Mouse (Mus musculus) adrenal gland, postnatal 10 days (tissue): ENCODE results near the gene Angptl8. TPM values are rescaled to one million over a fixed set of nuclear protein-coding genes. Genes with fewer than 3 reads are reported as not detected.

Experiments
- DNase-seq: peaks from one replicate; pipeline ENCODE4 v3.0.0; 2021; ENCODE audit warnings: mixed read lengths
- total RNA-seq, 2 experiments: library from RNA; stranded (reverse); gene quantifications; 2 replicates each; pipeline ENCODE4 v1.2.3; 2021

The Angptl8 gene
- total RNA-seq, 2 experiments from 2014 or later = 7.6 to 17.9 TPM

- no peak for DNase-seq
Observed at GRCm38 (mm10) chr9:21816716-21817305, 18.5 kb upstream of the Angptl8 start.

- DNase-seq = no peak
Observed at GRCm38 (mm10) chr9:21818125-21818524, 17.2 kb upstream of the Angptl8 start.

- no peak for DNase-seq
Observed at GRCm38 (mm10) chr9:21818561-21818960, 16.7 kb upstream of the Angptl8 start.

GRCm38 (mm10) chr9:21819181-21819729, 16.1 kb upstream of the Angptl8 start:
- no peak for DNase-seq

- no peak for DNase-seq
Observed at GRCm38 (mm10) chr9:21820183-21820582, 15.1 kb upstream of the Angptl8 start.

- no peak for DNase-seq
Observed at GRCm38 (mm10) chr9:21822686-21823085, 12.6 kb upstream of the Angptl8 start.

GRCm38 (mm10) chr9:21823957-21824356, 11.4 kb upstream of the Angptl8 start:
- no peak for DNase-seq

GRCm38 (mm10) chr9:21824366-21824765, 10.9 kb upstream of the Angptl8 start:
- no peak for DNase-seq

- DNase-seq = no peak
Observed at GRCm38 (mm10) chr9:21829834-21830460, 5.4 kb upstream of the Angptl8 start.

GRCm38 (mm10) chr9:21830461-21830850, 4.9 kb upstream of the Angptl8 start:
- no peak for DNase-seq

- peak; percentile 78 for DNase-seq
Observed at GRCm38 (mm10) chr9:21830936-21831335, 4.4 kb upstream of the Angptl8 start.

GRCm38 (mm10) chr9:21831558-21832240, 3.6 kb upstream of the Angptl8 start:
- peak; percentile 63 for DNase-seq

GRCm38 (mm10) chr9:21837690-21838089, 2.4 kb downstream of the Angptl8 start:
- no peak for DNase-seq

- DNase-seq = peak; percentile 69
Observed at GRCm38 (mm10) chr9:21840115-21840787, 4.9 kb downstream of the Angptl8 start.

- DNase-seq = no peak
Observed at GRCm38 (mm10) chr9:21841340-21841739, 6.0 kb downstream of the Angptl8 start.

- DNase-seq = no peak
Observed at GRCm38 (mm10) chr9:21842391-21842790, 7.1 kb downstream of the Angptl8 start.

- DNase-seq = no peak
Observed at GRCm38 (mm10) chr9:21843086-21843485, 7.8 kb downstream of the Angptl8 start.

- DNase-seq = no peak
Observed at GRCm38 (mm10) chr9:21845381-21846080, 10.2 kb downstream of the Angptl8 start.

- peak; percentile 64 for DNase-seq
Observed at GRCm38 (mm10) chr9:21846755-21847341, 11.5 kb downstream of the Angptl8 start.

GRCm38 (mm10) chr9:21847425-21847824, 12.1 kb downstream of the Angptl8 start:
- DNase-seq = no peak

GRCm38 (mm10) chr9:21847926-21848325, 12.6 kb downstream of the Angptl8 start:
- DNase-seq = no peak
